Mouse (Mus musculus) heart, adult 18-20 months (tissue): ENCODE data around the gene Pak1. TPM values are rescaled to one million over a fixed set of nuclear protein-coding genes. Genes with fewer than 3 reads are reported as not detected.

Experiments used
- DNase-seq, 2 experiments: peaks; one replicate each; pipeline ENCODE4 v3.0.0; 2021 to 2022; ENCODE audit warnings: mixed read lengths in 1 of 2
- total RNA-seq, 2 experiments: library from RNA; stranded (reverse); gene quantifications; 2 replicates each; pipeline ENCODE4 v1.2.3; 2021

Pak1 gene
- total RNA-seq, 2 experiments from 2014 or later = 1.5 to 2.2 TPM

DNA sequence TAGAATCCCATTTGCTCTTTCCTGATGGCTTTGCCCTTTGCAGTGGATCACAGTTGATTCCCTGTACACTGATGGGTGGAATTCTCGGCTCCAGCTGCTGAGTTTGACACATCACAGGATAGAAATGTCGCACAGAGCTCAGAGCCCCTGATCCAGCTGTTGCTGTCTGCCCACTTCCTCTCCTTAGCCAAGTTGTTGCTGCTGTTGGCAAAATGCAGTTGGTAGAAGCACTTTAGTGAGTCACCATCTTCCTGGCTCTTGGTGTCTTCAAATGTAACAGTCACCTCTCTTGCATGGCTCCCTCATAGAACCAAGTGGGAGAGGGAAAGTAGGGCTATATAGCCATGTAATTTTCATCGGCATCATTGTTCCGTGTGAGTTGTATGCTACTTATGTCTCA, 11.2 kb upstream of the Pak1 start:
- DNase-seq = no peak

- DNase-seq = no peak
Observed at GRCm38 (mm10) chr7:97780222-97780621, 8.1 kb upstream of the Pak1 start.

GRCm38 (mm10) chr7:97780815-97781214, 7.5 kb upstream of the Pak1 start:
- no peak for DNase-seq

DNA sequence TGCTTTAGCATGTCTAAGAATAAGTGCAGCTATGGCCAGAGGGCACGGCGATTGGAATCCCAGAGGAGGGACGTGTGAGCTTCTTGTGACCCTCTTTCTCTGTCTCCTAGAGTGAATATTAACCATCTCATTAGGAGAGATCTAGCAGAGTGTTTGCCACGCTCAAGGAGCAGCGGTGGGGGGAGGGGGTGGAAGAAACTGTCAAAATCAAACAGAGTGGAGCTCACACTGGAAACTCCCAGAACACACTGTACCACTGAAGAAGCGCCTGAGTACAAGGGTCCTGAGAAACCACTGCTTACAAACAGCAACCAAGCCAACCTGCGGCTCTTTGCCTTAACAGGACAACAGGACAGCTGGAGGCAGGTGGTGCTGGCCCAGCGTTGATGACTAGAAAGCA, 6.8 kb upstream of the Pak1 start:
- peak in 1 of 2 experiments; percentile 6 for DNase-seq

- DNase-seq = no peak
Observed at GRCm38 (mm10) chr7:97783523-97783922, 4.8 kb upstream of the Pak1 start.

GRCm38 (mm10) chr7:97788669-97789483, 535 bp downstream of the Pak1 start:
- peak; percentile 17 to 26 for DNase-seq

DNA sequence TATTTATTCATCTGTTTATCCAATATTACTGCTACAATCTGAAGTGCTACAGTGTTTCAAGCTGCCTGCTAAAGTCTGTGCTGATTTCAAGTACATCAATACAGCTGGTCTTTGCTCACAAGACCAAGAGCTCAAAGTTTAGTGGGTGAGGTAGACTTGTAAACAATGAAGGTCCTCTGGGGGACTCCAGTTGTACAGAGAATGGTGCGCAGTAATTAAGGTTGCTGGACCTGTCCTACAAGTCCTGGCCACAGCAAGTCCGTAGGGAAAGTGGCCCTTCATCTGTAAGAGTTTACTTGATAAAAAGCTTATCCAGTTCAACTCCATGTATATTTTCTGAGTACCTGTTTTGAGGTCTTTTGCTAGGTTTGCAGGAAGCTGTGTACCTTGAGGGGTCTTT, 1.9 kb downstream of the Pak1 start:
- DNase-seq = no peak

DNA sequence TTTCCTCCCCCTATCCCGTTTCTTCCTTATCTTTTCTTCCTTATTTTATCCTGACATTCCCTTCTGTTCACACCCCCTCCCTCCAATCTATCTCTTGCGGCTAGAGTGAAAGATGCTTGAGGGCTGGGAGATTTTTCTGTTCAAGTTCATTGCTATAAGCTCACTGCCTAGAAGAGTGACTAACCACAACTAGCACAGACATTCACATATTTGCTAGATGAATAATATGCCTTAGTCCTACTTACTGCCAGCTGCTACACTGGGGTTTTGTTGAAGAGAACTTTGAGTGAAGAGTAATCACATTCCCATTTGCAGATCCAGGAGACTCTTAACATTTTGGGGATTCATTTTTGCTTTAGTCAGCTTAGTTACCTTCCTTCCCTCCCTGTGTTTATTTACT, 4.0 kb downstream of the Pak1 start:
- DNase-seq = no peak

- DNase-seq = no peak
Observed at GRCm38 (mm10) chr7:97803116-97803515, 14.8 kb downstream of the Pak1 start.

- no peak for DNase-seq
Observed at GRCm38 (mm10) chr7:97804245-97805066, 16.1 kb downstream of the Pak1 start.

DNA sequence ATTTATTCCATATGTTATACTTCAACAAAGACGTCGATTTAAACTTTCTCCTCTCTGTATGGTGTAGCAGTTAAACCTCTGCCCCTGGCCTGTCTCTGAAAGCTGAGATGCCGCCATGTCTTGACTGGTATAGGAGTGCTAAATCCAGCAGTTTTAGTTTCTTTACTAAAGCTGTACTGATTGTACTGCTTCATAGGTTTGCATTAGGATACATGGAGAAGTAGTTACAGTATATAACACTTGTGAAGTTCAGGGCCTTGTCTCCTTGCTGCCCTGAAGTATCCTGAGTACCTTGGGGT, 16.7 kb downstream of the Pak1 start:
- DNase-seq = no peak

DNA sequence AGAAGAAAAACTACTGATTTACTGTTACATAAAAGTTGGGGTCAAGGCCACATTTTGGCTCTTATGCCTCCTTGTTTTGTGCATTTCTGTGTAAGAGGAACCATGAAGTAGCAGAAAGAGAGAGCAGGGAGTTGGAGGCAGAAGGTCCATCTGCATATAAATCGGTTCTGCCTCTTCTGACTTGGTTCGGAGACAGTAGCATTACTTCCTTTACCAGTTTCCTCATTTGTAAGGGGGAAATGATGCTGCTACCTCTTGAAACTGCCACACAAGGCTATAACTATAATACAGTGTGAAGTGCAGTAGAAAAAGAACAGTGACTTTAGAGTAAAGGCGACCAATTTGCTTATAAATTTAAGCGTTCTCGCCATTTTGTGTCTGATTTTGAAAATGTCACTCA, 21.0 kb downstream of the Pak1 start:
- DNase-seq = no peak

- no peak for DNase-seq
Observed at GRCm38 (mm10) chr7:97821875-97822274, 33.5 kb downstream of the Pak1 start.

- no peak for DNase-seq
Observed at GRCm38 (mm10) chr7:97829091-97829490, 40.8 kb downstream of the Pak1 start.

GRCm38 (mm10) chr7:97830739-97831138, 42.4 kb downstream of the Pak1 start:
- DNase-seq = no peak

GRCm38 (mm10) chr7:97832987-97833386, 44.6 kb downstream of the Pak1 start:
- DNase-seq = no peak

- no peak for DNase-seq
Observed at GRCm38 (mm10) chr7:97838574-97838973, 50.2 kb downstream of the Pak1 start.

- DNase-seq = no peak
Observed at GRCm38 (mm10) chr7:97841311-97841710, 53.0 kb downstream of the Pak1 start.

- DNase-seq = no peak
Observed at GRCm38 (mm10) chr7:97842332-97842731, 54.0 kb downstream of the Pak1 start.

DNA sequence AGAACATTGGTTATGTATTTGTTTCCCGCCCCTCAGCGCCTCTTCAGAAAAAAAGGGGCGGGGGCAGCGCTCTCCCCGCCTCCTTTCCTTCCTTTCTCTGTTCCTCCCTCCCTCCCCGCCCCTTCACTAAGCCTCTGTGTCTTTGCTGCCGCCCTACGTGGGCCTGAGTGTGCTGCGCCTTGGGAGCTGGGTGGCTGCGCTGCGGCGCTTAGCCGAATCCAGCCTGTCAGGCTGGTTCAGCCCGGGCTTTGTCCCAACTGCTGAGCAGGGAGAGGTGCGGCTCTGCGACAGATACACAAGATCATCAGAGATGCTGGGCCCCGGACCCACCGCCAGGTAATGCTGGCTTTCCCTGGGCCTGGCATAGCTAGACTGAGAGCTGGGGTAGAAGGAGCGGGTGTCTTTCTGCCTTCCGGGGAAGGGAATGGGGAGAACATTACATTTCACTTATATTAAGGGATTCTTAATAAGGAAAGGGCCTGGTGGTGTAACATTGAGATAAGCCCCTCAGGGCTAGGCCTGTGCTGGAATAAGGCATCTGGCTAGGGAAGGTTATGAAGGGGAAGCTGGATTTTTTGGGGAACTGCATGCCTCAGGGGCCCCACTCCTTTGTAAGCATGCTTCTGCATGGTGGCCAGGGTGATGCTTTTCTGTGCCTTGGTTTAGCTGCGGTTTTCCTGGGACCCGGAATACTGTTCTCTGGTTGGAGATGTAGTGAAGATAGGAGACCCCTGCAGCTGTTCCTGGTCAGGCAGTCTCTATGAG, 54.6 kb downstream of the Pak1 start:
- peak; percentile 55 to 64 for DNase-seq

DNA sequence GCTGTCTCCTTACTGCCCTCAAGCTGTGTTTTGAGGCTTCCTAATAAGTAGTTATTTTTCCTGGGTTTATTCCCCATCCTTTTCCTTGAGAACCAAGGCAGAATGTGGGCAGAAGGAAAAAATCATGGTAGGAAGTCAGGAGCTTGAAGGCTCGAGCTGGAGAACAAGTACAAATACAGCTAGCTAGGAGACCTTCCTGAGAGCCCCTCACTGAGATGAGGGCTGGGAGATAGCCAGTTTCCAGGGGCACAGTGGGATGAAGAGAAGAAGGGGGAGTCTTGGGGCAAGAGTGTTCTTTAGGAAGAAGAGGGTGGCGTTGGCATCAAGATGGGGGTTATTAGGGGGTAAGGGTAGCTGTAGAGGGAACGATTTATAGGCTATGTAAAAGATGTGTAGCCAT, 56.1 kb downstream of the Pak1 start:
- no peak for DNase-seq

GRCm38 (mm10) chr7:97845546-97845945, 57.2 kb downstream of the Pak1 start:
- DNase-seq = peak in 1 of 2 experiments; percentile 2

DNA sequence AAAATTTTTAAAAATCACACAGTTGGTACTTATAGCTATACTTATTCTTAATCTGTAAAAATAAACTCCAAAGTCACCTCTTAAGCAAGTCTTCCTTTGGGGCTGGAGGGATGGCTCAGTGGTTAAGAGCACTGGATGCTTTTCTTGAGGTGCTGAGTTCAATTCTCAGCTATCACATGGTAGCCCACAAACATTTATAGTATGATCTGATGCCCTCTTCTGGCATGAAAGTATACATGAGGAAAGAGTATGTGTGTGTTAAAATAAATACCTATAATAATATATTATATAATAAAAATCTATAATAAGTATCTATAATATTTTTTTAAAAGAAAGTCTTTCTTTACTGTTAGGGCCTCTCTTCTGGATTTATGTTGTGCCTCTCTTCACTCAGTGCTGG, 58.2 kb downstream of the Pak1 start:
- no peak for DNase-seq
